Mouse (Mus musculus) brain, embryonic 14.5 days (tissue): ENCODE results near the gene Asap3.

Experiments
- CTCF ChIP-seq: fragments of 200-500 bp; IDR thresholded peaks from 2 replicates; pipeline ENCODE4 v1.5.1; 2012; ENCODE audit warnings: inconsistent platforms, mild to moderate bottlenecking, moderate library complexity, borderline replicate concordance; ENCODE audit not compliant: insufficient read depth, insufficient read length; ENCODE audit errors: extremely low read depth
- POLR2A ChIP-seq: fragments of 200-500 bp; IDR thresholded peaks from 2 replicates; pipeline ENCODE4 v1.6.1; 2012; ENCODE audit warnings: mild to moderate bottlenecking, inconsistent platforms, borderline replicate concordance; ENCODE audit not compliant: poor library complexity, insufficient read depth, insufficient read length, severe bottlenecking; ENCODE audit errors: extremely low read depth

DNA sequence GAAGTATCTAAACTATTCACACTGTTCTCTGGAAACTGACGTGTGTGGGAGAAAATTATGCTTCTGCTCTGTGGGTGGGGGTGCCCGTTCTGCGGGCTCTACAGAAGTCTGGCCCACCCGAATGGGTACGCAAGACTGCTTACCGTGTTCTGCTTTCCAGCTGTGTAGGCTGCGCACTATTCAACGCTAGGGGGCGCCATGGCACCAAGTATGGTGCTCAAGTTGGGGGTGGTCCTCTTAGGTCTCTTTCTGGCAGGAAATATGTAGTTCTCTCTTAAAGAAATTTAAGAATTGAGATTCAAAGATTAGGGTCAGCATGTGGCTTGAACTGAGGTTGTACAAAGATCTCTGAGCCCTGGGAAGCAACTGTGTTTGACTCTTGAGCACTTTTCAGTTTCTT lies 3.7 kb upstream of the Asap3 start:
- TF ChIP-seq CTCF (peak; percentile 83), POLR2A (no peak)
